Mouse (Mus musculus) kidney, adult 10 weeks (tissue): ENCODE measurements around the gene Cd163l1. TPM values are rescaled to one million over a fixed set of nuclear protein-coding genes. Genes with fewer than 3 reads are reported as not detected.

ENCODE experiments used
- polyA plus RNA-seq: library from polyadenylated mRNA; stranded (reverse); fragments of 350-450 nt; fragmentation: Illumina TruSeq; extraction: RNeasy Lipid Tissue Mini Kit (QIAGEN cat#74804); gene quantifications from one replicate; pipeline ENCODE4 v1.2.3, GENCODE M21; 2014; ENCODE audit warnings: low read depth, low replicate concordance

The Cd163l1 gene
- not detected for polyA plus RNA-seq

GRCm38 (mm10) chr7:140217967-140218366 is at the start of gene Cd163l1:
Gene Cd163l1, plus strand, starts transcription at chr7:140218267.

GRCm38 (mm10) chr7:140172936-140173335 is 45.1 kb upstream of the Cd163l1 start, which contains the start of gene Olfr523:
Gene Olfr523, plus strand, starts transcription at chr7:140173217.

GRCm38 (mm10) chr7:140205864-140206263 is 12.2 kb upstream of the Cd163l1 start, which contains the start of gene Olfr524:
Gene Olfr524, minus strand, starts transcription at chr7:140205964.

GRCm38 (mm10) chr7:140247216-140247615 is 29.1 kb downstream of the Cd163l1 start, which contains the start of gene 5830411N06Rik:
Gene 5830411N06Rik, plus strand, starts transcription at chr7:140247284.

Other genes starting within 250 kb of the Cd163l1 start
- gene 6430531B16Rik, start 239.5 kb upstream of the Cd163l1 start, polyA plus RNA-seq = not detected
- not detected for gene Adam8, start 225.7 kb upstream of the Cd163l1 start, polyA plus RNA-seq
- 6.5 TPM for gene Zfp511, start 181.9 kb upstream of the Cd163l1 start, polyA plus RNA-seq
- gene Tubgcp2, start 181.6 kb upstream of the Cd163l1 start, polyA plus RNA-seq = 11.9 TPM
- not detected for gene Msx3, start 169.2 kb upstream of the Cd163l1 start, polyA plus RNA-seq
- gene Caly, start 135.7 kb upstream of the Cd163l1 start, polyA plus RNA-seq = not detected
- not detected for gene Prap1, start 124.9 kb upstream of the Cd163l1 start, polyA plus RNA-seq
- 53.2 TPM for gene Fuom, start 115.8 kb upstream of the Cd163l1 start, polyA plus RNA-seq
- gene Paox, start 102.5 kb upstream of the Cd163l1 start, polyA plus RNA-seq = 2.5 TPM
- gene Echs1, start 101.8 kb upstream of the Cd163l1 start, polyA plus RNA-seq = 157 TPM
- gene Mtg1, start 80.7 kb upstream of the Cd163l1 start, polyA plus RNA-seq = 7.6 TPM
- not detected for gene Sprn, start 63.4 kb upstream of the Cd163l1 start, polyA plus RNA-seq
- gene Olfr522, start 53.5 kb upstream of the Cd163l1 start, polyA plus RNA-seq = not detected
- gene Olfr523, start 45.0 kb upstream of the Cd163l1 start, polyA plus RNA-seq = not detected
- not detected for gene Olfr524, start 12.3 kb upstream of the Cd163l1 start, polyA plus RNA-seq
- gene 5830411N06Rik, start 29.0 kb downstream of the Cd163l1 start, polyA plus RNA-seq = not detected
- gene Olfr525, start 102.6 kb downstream of the Cd163l1 start, polyA plus RNA-seq = not detected
- gene Olfr527, start 115.8 kb downstream of the Cd163l1 start, polyA plus RNA-seq = not detected
- gene Olfr60, start 143.4 kb downstream of the Cd163l1 start, polyA plus RNA-seq = not detected
- not detected for gene Olfr530, start 158.1 kb downstream of the Cd163l1 start, polyA plus RNA-seq
- gene Olfr531, start 184.7 kb downstream of the Cd163l1 start, polyA plus RNA-seq = not detected
- gene Olfr532, start 203.4 kb downstream of the Cd163l1 start, polyA plus RNA-seq = not detected
- not detected for gene Olfr533, start 245.1 kb downstream of the Cd163l1 start, polyA plus RNA-seq